8 mouse cellular contexts compared by ENCODE assay signal in genomic region chr16:44557661-44558470, GRCm38 (mm10). TPM values are rescaled to one million over a fixed set of nuclear protein-coding genes. Genes with fewer than 3 reads are reported as not detected.
A peak's percentile ranks its signal among the peaks of the same experiment; 100 is the strongest.
DNase-seq lines count a peak whose midpoint lies in the region; ATAC-seq and TF ChIP-seq lines count a peak whose summit lies in the region.

No protein-coding gene starts in this region.

- H3K36me3 ChIP-seq in embryonic facial prominence, embryonic 13.5 days: peaks cover 4% of the 10 kb centered on the region
- H3K36me3 ChIP-seq in heart, embryonic 10.5 days: no peaks in the 10 kb centered on the region
- H3K36me3 ChIP-seq in liver, embryonic 11.5 days (ENCODE audit: control insufficient read depth, insufficient read depth, low read length): no peaks in the 10 kb centered on the region
- H3K36me3 ChIP-seq in myocyte (ENCODE audit: control insufficient read depth, insufficient read depth): no peaks in the 10 kb centered on the region

- peak overlapping the region; percentile 100 for H3K9ac ChIP-seq in embryonic facial prominence, embryonic 13.5 days
- peak overlapping the region; percentile 63 for H3K9ac ChIP-seq in liver, embryonic 11.5 days (ENCODE audit: low read depth, low read length)

- no peak for TF ChIP-seq POLR2A in myocyte (IDR thresholded peaks at IDR 0.05; ENCODE audit: insufficient read length, low read depth)

- peak; percentile 53; the same call in 1 of the 2 replicates for ATAC-seq in embryonic facial prominence, embryonic 13.5 days (ENCODE audit: insufficient number of reproducible peaks, insufficient read depth, low FRiP score, low TSS enrichment, low read depth)
- peak; percentile 47; the same call in 1 of the 2 replicates for ATAC-seq in liver, embryonic 11.5 days (replicated peaks; ENCODE audit: low FRiP score)

- under 1% methylated on average over 47 of the region's 47 CpGs for whole genome bisulfite sequencing in embryonic facial prominence, embryonic 13.5 days
- under 1% methylated on average over 47 of the region's 47 CpGs for WGBS in heart, embryonic 10.5 days
- 1% methylated on average over 47 of the region's 47 CpGs for WGBS in liver, embryonic 11.5 days

- peak overlapping the region; percentile 99 for H3K4me3 ChIP-seq in embryonic facial prominence, embryonic 13.5 days
- H3K4me3 ChIP-seq in heart, embryonic 10.5 days: peak overlapping the region; percentile 83
- H3K4me3 ChIP-seq in liver, embryonic 11.5 days (ENCODE audit: low read depth, low read length): peak overlapping the region; percentile 62
- peak overlapping the region; percentile 73 for H3K4me3 ChIP-seq in myocyte

- H3K27ac ChIP-seq in embryonic facial prominence, embryonic 13.5 days: peak overlapping the region; percentile 99
- H3K27ac ChIP-seq in heart, embryonic 10.5 days: peak overlapping the region; percentile 93
- no peak overlapping the region for H3K27ac ChIP-seq in liver, embryonic 11.5 days (ENCODE audit: low read depth, low read length)

- H3ac ChIP-seq in myocyte (ENCODE audit: control insufficient read depth, insufficient read length): peak overlapping the region; percentile 66

- peaks cover 7% of the 10 kb centered on the region for H3K79me2 ChIP-seq in myocyte (ENCODE audit: control insufficient read depth, insufficient read depth)

- H3K27me3 ChIP-seq in embryonic facial prominence, embryonic 13.5 days: no peaks in the 10 kb centered on the region
- peaks cover 2% of the 10 kb centered on the region; the same call in 1 of the 2 replicates for H3K27me3 ChIP-seq in heart, embryonic 10.5 days (ENCODE audit: insufficient read depth, poor library complexity, severe bottlenecking)
- peaks cover 38% of the 10 kb centered on the region for H3K27me3 ChIP-seq in liver, embryonic 11.5 days (replicated peaks; ENCODE audit: control insufficient read depth, insufficient read depth, low read length)
- H3K27me3 ChIP-seq in myocyte (ENCODE audit: control insufficient read depth, insufficient read depth, insufficient read length): no peaks in the 10 kb centered on the region

- DNase-seq in CD4-positive helper T cell, adult 2 months (ENCODE audit: low read depth, low spot score): peak; percentile 6
- peak; percentile 65 for DNase-seq in adrenal gland, postnatal 25 days
- peak; percentile 90 for DNase-seq in heart, embryonic 10.5 days (ENCODE audit: low spot score)
- DNase-seq in kidney, adult 9 months: peak; percentile 60
- peak; percentile 68 for DNase-seq in liver, embryonic 11.5 days (ENCODE audit: low spot score)
- peak; percentile 34 for DNase-seq in urinary bladder, postnatal 10 days (ENCODE audit: low spot score)

- peaks cover 56% of the 10 kb centered on the region for H3K4me1 ChIP-seq in embryonic facial prominence, embryonic 13.5 days
- H3K4me1 ChIP-seq in heart, embryonic 10.5 days: peaks cover 5% of the 10 kb centered on the region; the same call in 1 of the 2 replicates
- H3K4me1 ChIP-seq in liver, embryonic 11.5 days (replicated peaks; ENCODE audit: control insufficient read depth, insufficient read depth, low read length): no peaks in the 10 kb centered on the region

- no peaks in the 10 kb centered on the region for H3K9me3 ChIP-seq in embryonic facial prominence, embryonic 13.5 days
- no peaks in the 10 kb centered on the region for H3K9me3 ChIP-seq in heart, embryonic 10.5 days
- no peaks in the 10 kb centered on the region for H3K9me3 ChIP-seq in liver, embryonic 11.5 days (ENCODE audit: control insufficient read depth, low read length)

- peak overlapping the region; percentile 72 for H3K4me2 ChIP-seq in embryonic facial prominence, embryonic 13.5 days
- peak overlapping the region; percentile 88 for H3K4me2 ChIP-seq in liver, embryonic 11.5 days
- peak overlapping the region; percentile 79 for H3K4me2 ChIP-seq in myocyte (ENCODE audit: low read depth)

TF ChIP-seq in myocyte, 11 proteins besides CTCF, POLR2A, EP300 and RAD21:
- TF ChIP-seq MAX (IDR thresholded peaks at IDR 0.05; ENCODE audit: low read depth): no peak
- no peak for TF ChIP-seq CEBPB (IDR thresholded peaks at IDR 0.05; ENCODE audit: insufficient read depth, poor library complexity, severe bottlenecking)
TF ChIP-seq in myocyte: peak in this region for 0.

RNA-seq across cellular contexts. Expression of gene Boc, which starts 0.8 kb away (rescaled TPM):
- total RNA-seq in adrenal gland, postnatal 25 days (2021): 55.9 and 68.4 TPM in 2 replicates
- 51.1 and 53.9 TPM in 2 replicates for polyA plus RNA-seq in embryonic facial prominence, embryonic 13.5 days (2015; fragmentation: Nextera tagmentation; extraction: Ambion mirVana)
- polyA plus RNA-seq in heart, embryonic 10.5 days (2016; fragmentation: Nextera tagmentation; extraction: Ambion mirVana): 5.4 and 8.7 TPM in 2 replicates
- polyA plus RNA-seq in liver, embryonic 11.5 days (2014; fragmentation: Nextera tagmentation; extraction: Ambion mirVana): 3.6 and 4.7 TPM in 2 replicates
- polyA plus RNA-seq in myocyte (2012; fragmentation: generic; extraction: Trizol): 7.5 TPM

Comparison
In these comparisons a context has a peak if more than half of its experiments do, and no peak if none do; other contexts are left out.
1. DNase-seq: peak in every context shown above with its lines; median percentile 90 in heart, embryonic 10.5 days; 68 in liver, embryonic 11.5 days; 65 in adrenal gland, postnatal 25 days; 60 in kidney, adult 9 months; 34 in urinary bladder, postnatal 10 days; 6 in CD4-positive helper T cell, adult 2 months.